Mouse (Mus musculus): ENCODE measurements around the gene Sqor. TPM values are rescaled to one million over a fixed set of nuclear protein-coding genes. Genes with fewer than 3 reads are reported as not detected.

The Sqor gene
- polyA plus RNA-seq, 1 experiment from 2014 or later, result 5.6 TPM

Other genes starting within 250 kb of the Sqor start
- gene Gatm, start 153.9 kb upstream of the Sqor start, polyA plus RNA-seq (2015; fragmentation: Nextera tagmentation; extraction: Ambion mirVana), result 16.2 and 17.3 TPM in 2 replicates
- 0.60 TPM in 1 of 2 replicates, not detected in the other for gene AA467197, start 128.3 kb upstream of the Sqor start, polyA plus RNA-seq (2015; fragmentation: Nextera tagmentation; extraction: Ambion mirVana)
- 4.4 and 4.7 TPM in 2 replicates for gene Slc30a4, start 62.6 kb upstream of the Sqor start, polyA plus RNA-seq (2015; fragmentation: Nextera tagmentation; extraction: Ambion mirVana)
- gene Bloc1s6, start 26.7 kb upstream of the Sqor start, polyA plus RNA-seq (2015; fragmentation: Nextera tagmentation; extraction: Ambion mirVana), result 84.9 and 88.8 TPM in 2 replicates

All from forebrain, embryonic 13.5 days (tissue).